Mouse (Mus musculus) liver, adult 2 months (tissue): ENCODE measurements around the gene Cela1.

ENCODE experiments used
- CTCF ChIP-seq: fragments of 200-500 bp; IDR thresholded peaks from 2 replicates; pipeline ENCODE4 v1.5.1; 2011; ENCODE audit warnings: low read depth, low read length, control low read depth
- POLR2A ChIP-seq: fragments of 200-500 bp; IDR thresholded peaks from 2 replicates; pipeline ENCODE4 v1.6.1; 2011; ENCODE audit warnings: low read length, control low read depth; ENCODE audit not compliant: insufficient read depth; ENCODE audit errors: extremely low read depth

DNA sequence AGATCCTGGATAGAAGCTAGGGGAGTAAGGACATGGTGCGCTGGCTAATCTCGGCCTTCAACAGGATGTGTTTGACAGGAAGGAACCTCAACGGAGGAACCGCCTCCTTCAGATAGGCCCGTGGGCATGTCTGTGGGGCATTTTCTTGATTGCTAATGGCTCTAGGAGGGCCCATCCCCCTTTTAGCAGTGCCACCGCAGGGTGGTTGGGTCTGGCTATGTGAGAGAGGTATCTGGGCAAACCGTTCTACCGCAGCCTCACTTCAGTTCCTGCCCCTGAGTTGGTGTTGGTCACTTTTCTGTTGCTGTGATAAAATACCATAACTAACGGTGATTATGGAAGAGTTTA, 48.2 kb upstream of the Cela1 start:
- TF ChIP-seq POLR2A (no peak), CTCF (no peak)
